Mouse (Mus musculus) cerebellum, adult 2 months (tissue): Measurements from ENCODE around the gene Slc16a6. TPM values are rescaled to one million over a fixed set of nuclear protein-coding genes. Genes with fewer than 3 reads are reported as not detected.

ENCODE experiments used
- DNase-seq, 2 experiments: peaks; one replicate each; pipeline ENCODE4 v3.0.0; 2021
- H3K27ac ChIP-seq: fragments of 200-500 bp; 2 replicates; pipeline ENCODE4 v1.5.1; 2012; ENCODE audit warnings: low read length, control low read depth, inconsistent platforms; ENCODE audit not compliant: insufficient read depth
- H3K27me3 ChIP-seq: fragments of 200-500 bp; 2 replicates; pipeline ENCODE4 v1.6.1; 2012; ENCODE audit warnings: inconsistent platforms, mild to moderate bottlenecking, low read length, moderate library complexity; ENCODE audit not compliant: control insufficient read depth, insufficient read depth
- H3K4me1 ChIP-seq: fragments of 200-500 bp; 2 replicates; pipeline ENCODE4 v1.6.1; 2011; ENCODE audit warnings: low read length; ENCODE audit not compliant: control insufficient read depth, insufficient read depth
- H3K4me3 ChIP-seq: fragments of 200-500 bp; replicated peaks from 2 replicates; pipeline ENCODE3; 2011; ENCODE audit warnings: mild to moderate bottlenecking, low read depth, low read length, control low read depth; ENCODE audit not compliant: insufficient read depth
- CTCF ChIP-seq: fragments of 200-500 bp; IDR thresholded peaks from 2 replicates; pipeline ENCODE4 v1.5.1; 2011; ENCODE audit warnings: low read depth, mild to moderate bottlenecking, control low read depth, low read length, moderate library complexity, borderline replicate concordance; ENCODE audit not compliant: insufficient read depth
- POLR2A ChIP-seq: fragments of 200-500 bp; IDR thresholded peaks from 2 replicates; pipeline ENCODE4 v1.6.1; 2011; ENCODE audit warnings: low read length, control low read depth, borderline replicate concordance; ENCODE audit not compliant: insufficient read depth
- WGBS: fragments of 180-500 bp; shearing (Covaris S2); methylation state at CpG from one replicate; pipeline ENCODE4 v1.1.7; 2018; 5-methylcytosine and 5-hydroxymethylcytosine counted together
- polyA plus RNA-seq: library from polyadenylated mRNA; depleted of rRNA; stranded (reverse); fragments of >200 nt; gene quantifications from 2 replicates; pipeline ENCODE4 v1.2.3, GENCODE M21; 2012

Slc16a6 gene
- polyA plus RNA-seq, 1 experiment: 7.9 TPM

GRCm38 (mm10) chr11:109474086-109474742 is 816 bp upstream of the Slc16a6 start:
- TF ChIP-seq CTCF (no peak), POLR2A (no peak)
- peak overlapping the region; percentile 94 for H3K4me3 ChIP-seq
- H3K27ac ChIP-seq: peak overlapping the region; percentile 96
- H3K27me3 ChIP-seq: no peaks in the 10 kb centered on the region
- DNase-seq: peak in 1 of 2 experiments; percentile 41
- WGBS: 10% methylated on average over 14 of the region's 14 CpGs
- no peaks in the 10 kb centered on the region; the same call in 1 of the 2 replicates for H3K4me1 ChIP-seq

DNA sequence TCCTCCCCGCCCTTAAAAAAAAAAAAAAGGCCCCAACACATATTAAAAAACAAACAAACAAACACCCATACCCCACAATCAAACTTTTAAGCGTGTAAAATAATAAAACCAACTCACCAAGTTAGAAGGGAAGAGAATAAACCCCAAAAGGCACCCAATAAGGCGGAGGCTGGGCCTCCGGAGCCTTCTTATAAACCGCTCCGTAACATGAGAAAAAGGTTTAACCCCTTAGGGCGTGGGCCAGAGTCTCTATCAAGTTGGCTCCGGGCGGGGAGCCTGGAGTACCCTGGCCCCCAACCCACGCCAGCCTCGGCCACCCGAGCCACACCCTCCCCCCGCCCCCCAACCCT is 602 bp downstream of the Slc16a6 start:
- under 1% methylated on average over 13 of the region's 13 CpGs for WGBS
- no peak for TF ChIP-seq POLR2A
- no peak for TF ChIP-seq CTCF
- H3K4me1 ChIP-seq: no peaks in the 10 kb centered on the region; the same call in 1 of the 2 replicates
- peak overlapping the region; percentile 94 for H3K4me3 ChIP-seq
- no peak overlapping the region for H3K27ac ChIP-seq
- H3K27me3 ChIP-seq: no peaks in the 10 kb centered on the region
- no peak for DNase-seq

DNA sequence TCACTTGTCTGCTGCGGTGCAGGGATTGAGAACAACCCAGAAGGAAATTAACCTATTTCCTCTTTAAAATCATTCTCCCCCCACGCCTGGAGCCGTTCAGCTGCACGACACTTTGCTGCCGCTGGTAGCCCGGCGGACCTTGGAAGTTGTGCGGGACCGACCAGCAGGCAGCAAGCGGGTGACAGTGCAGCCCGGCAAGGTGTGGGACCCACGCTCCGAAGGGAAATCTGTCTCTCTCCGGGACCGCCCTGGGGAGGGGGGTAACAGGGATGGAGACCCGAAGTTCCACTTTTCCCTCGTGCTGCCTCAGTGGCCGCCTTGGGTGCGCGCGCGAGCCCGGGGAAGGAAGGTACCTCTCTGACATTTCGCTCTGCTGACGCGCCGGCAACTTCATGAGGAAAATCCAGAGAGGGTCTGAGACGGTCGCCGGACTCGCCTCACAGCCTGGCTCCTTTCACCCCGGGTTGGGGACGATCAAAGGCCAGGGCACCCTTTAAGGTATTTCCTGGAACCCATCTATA is 1.2 kb downstream of the Slc16a6 start:
- peak; percentile 54 to 70 for DNase-seq
- H3K27ac ChIP-seq: no peak overlapping the region

DNA sequence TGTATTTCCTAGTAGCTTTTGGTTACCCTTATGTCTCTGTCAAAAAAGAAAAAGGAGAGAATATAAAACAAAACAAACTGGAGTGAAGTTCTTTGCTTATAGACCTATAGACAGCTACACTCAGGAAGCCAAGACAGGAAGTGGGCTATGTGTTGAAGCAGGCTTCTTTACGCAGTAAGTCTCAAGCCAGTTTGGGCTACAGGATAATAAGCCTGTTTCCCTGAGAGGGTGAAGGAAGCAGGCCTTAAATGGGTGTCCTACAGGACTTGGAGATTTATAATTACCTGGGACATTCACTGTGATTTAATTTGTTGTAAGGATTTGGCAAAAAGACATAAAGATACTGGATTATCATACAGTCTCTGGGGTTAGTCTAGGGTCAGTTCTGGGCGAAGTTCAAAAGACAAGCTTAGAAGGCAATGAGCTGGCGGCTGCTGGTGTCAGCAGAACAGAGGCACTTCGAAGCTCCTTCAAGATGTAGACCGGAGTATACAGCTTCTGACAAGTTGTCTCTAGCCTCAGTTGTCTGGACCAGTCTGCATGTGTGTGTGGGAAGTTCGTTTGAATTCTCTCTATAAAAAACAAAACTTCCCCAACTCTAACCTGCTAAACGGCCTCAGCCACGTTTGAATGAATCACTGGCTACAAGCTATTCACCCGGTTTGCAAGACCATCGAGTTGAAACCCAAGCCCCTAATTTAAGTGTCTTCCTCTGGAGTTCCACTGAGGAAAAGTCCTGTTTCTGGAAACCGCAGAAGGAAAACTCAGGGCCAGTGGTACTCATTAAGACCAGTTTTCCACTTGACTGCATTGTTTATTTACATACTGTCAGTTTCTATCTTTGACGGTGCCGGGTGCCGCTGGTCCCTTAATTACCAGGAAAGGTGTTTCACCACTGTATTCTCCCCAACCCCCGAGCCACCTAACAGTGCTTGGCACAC is 2.2 kb downstream of the Slc16a6 start:
- WGBS: 54% methylated on average over 15 of the region's 15 CpGs
- no peaks in the 10 kb centered on the region for H3K27me3 ChIP-seq
- TF ChIP-seq POLR2A (no peak), CTCF (no peak)
- peak; percentile 28 to 38 for DNase-seq
- H3K4me1 ChIP-seq: no peaks in the 10 kb centered on the region; the same call in 1 of the 2 replicates
- H3K4me3 ChIP-seq: peak overlapping the region; percentile 22
- H3K27ac ChIP-seq: no peak overlapping the region

More for the DNA sequence above, 1.2 kb downstream of the Slc16a6 start:
- Histone ChIP-seq H3K4me1 (no peaks in the 10 kb centered on the region; the same call in 1 of the 2 replicates), H3K27me3 (no peaks in the 10 kb centered on the region), H3K4me3 (peak overlapping the region; percentile 94)
- TF ChIP-seq POLR2A: no peak
- no peak for TF ChIP-seq CTCF
- under 1% methylated on average over 33 of the region's 33 CpGs for WGBS

- DNase-seq: peak in 1 of 2 experiments; percentile 33
- no peaks in the 10 kb centered on the region; the same call in 1 of the 2 replicates for H3K4me1 ChIP-seq
- 80% methylated on average over 9 of the region's 9 CpGs for WGBS
Measured at GRCm38 (mm10) chr11:109470170-109470569, 3.2 kb downstream of the Slc16a6 start.

GRCm38 (mm10) chr11:109468133-109468532 is 5.3 kb downstream of the Slc16a6 start:
- WGBS: 67% methylated on average over 5 of the region's 5 CpGs
- Histone ChIP-seq H3K27ac (no peak overlapping the region), H3K4me3 (no peak overlapping the region), H3K4me1 (no peaks in the 10 kb centered on the region), H3K27me3 (no peaks in the 10 kb centered on the region)
- TF ChIP-seq CTCF: no peak
- TF ChIP-seq POLR2A: no peak
- DNase-seq: no peak

More at GRCm38 (mm10) chr11:109470170-109470569, 3.2 kb downstream of the Slc16a6 start:
- Histone ChIP-seq H3K4me3 (no peak overlapping the region), H3K27ac (no peak overlapping the region), H3K27me3 (no peaks in the 10 kb centered on the region)
- no peak for TF ChIP-seq CTCF
- TF ChIP-seq POLR2A: no peak

DNA sequence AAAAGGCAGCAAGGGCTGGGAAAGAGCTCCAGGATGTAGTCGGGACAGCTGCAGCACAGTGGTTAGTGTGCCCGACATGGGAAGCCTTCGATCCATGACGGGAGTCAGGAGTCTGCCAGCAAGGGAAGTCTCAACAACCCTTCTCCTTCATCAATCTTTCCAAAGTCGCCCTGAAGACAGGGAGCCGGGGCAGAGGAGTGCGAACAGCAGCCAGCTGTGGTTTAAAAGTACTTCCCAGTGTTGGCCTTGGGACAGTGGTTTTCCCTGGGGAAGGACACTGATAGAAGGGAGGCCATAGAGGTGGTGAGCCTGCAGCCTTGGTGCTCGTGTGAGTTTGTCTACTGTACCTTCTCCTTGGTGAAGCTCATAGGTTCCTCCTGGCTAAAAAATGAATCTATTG is 6.4 kb downstream of the Slc16a6 start:
- WGBS: 90% methylated on average over 8 of the region's 8 CpGs
- no peak overlapping the region for H3K4me3 ChIP-seq
- no peaks in the 10 kb centered on the region for H3K4me1 ChIP-seq

More for the DNA sequence above, 6.4 kb downstream of the Slc16a6 start:
- TF ChIP-seq CTCF (no peak), POLR2A (no peak)
- no peak for DNase-seq
- H3K27ac ChIP-seq: no peak overlapping the region
- H3K27me3 ChIP-seq: no peaks in the 10 kb centered on the region
